Mouse (Mus musculus) B cell, adult 62 days (primary cell): ENCODE results near the gene Cox11. TPM values are rescaled to one million over a fixed set of nuclear protein-coding genes. Genes with fewer than 3 reads are reported as not detected.

ENCODE experiments used
- total RNA-seq: library from RNA; stranded (reverse); gene quantifications from 4 replicates; pipeline ENCODE4 v1.2.4, GENCODE M21; 2023

Gene Cox11
- total RNA-seq, result 16.3 to 20.4 TPM (median 18.5 TPM) in 4 replicates

GRCm38 (mm10) chr11:90637440-90638311 is at the start of gene Cox11, which contains the start of gene Stxbp4:
Cox11 (plus strand) TSS chr11:90638173.
Stxbp4 (minus strand) TSS chr11:90638084.

GRCm38 (mm10) chr11:90687460-90688416 is 49.8 kb downstream of the Cox11 start, which contains the start of gene Tom1l1:
Tom1l1 (minus strand) TSS chr11:90688366.

Other genes starting within 250 kb of the Cox11 start
- gene Hlf, start 247.3 kb upstream of the Cox11 start, total RNA-seq, result not detected in 4 replicates
- gene Stxbp4, start 89 bp upstream of the Cox11 start, total RNA-seq, result 4.7 to 5.6 TPM (median 5.3 TPM) in 4 replicates
- gene Tom1l1, start 50.2 kb downstream of the Cox11 start, total RNA-seq, result 0.56 TPM in 1 of 4 replicates, not detected in the others